8 mouse cellular contexts compared by ENCODE assay signal in genomic region chr2:30440211-30440700, GRCm38 (mm10). TPM values are rescaled to one million over a fixed set of nuclear protein-coding genes. Genes with fewer than 3 reads are reported as not detected.
DNase-seq lines count a peak whose midpoint lies in the region; ATAC-seq and TF ChIP-seq lines count a peak whose summit lies in the region.

No protein-coding gene starts in this region.

- H3K27me3 ChIP-seq in embryonic facial prominence, embryonic 13.5 days: no peaks in the 10 kb centered on the region
- no peaks in the 10 kb centered on the region for H3K27me3 ChIP-seq in intestine, embryonic 14.5 days (replicated peaks; ENCODE audit: control insufficient read depth, insufficient read depth, low read length)
- H3K27me3 ChIP-seq in midbrain, embryonic 12.5 days: no peaks in the 10 kb centered on the region

- peaks cover 65% of the 10 kb centered on the region for H3K36me3 ChIP-seq in embryonic facial prominence, embryonic 13.5 days
- H3K36me3 ChIP-seq in intestine, embryonic 14.5 days (ENCODE audit: control insufficient read depth, insufficient read depth, low read length): peaks cover 44% of the 10 kb centered on the region
- H3K36me3 ChIP-seq in midbrain, embryonic 12.5 days: peaks cover 55% of the 10 kb centered on the region

- DNase-seq in gastrocnemius, adult 2 months: no peak
- DNase-seq in gastrocnemius, postnatal 14 days: no peak
- DNase-seq in intestine, embryonic 14.5 days (ENCODE audit: low spot score): no peak
- DNase-seq in left cerebral cortex, adult 11 months (ENCODE audit: low spot score): no peak
- DNase-seq in cerebellum, postnatal 25 days: no peak
- DNase-seq in layer of hippocampus, adult 8-10 months (ENCODE audit: low spot score in 2 of 2): no peak

- H3K9me3 ChIP-seq in embryonic facial prominence, embryonic 13.5 days: no peaks in the 10 kb centered on the region
- H3K9me3 ChIP-seq in intestine, embryonic 14.5 days (ENCODE audit: control insufficient read depth, low read length): no peaks in the 10 kb centered on the region
- H3K9me3 ChIP-seq in midbrain, embryonic 12.5 days: no peaks in the 10 kb centered on the region

- H3K27ac ChIP-seq in gastrocnemius, adult 2 months: peak overlapping the region; percentile 98
- H3K27ac ChIP-seq in embryonic facial prominence, embryonic 13.5 days: peak overlapping the region; percentile 100
- peak overlapping the region; percentile 100 for H3K27ac ChIP-seq in intestine, embryonic 14.5 days (ENCODE audit: low read depth)
- peak overlapping the region; percentile 98 for H3K27ac ChIP-seq in midbrain, embryonic 12.5 days (replicated peaks)

- H3K4me3 ChIP-seq in gastrocnemius, adult 2 months: peak overlapping the region; percentile 76; the same call in 1 of the 2 replicates
- H3K4me3 ChIP-seq in embryonic facial prominence, embryonic 13.5 days: no peak overlapping the region
- H3K4me3 ChIP-seq in intestine, embryonic 14.5 days (ENCODE audit: low read depth, low read length): no peak overlapping the region
- H3K4me3 ChIP-seq in midbrain, embryonic 12.5 days: no peak overlapping the region

- H3K9ac ChIP-seq in embryonic facial prominence, embryonic 13.5 days: peak overlapping the region; percentile 59
- 0 out of 2 replicates have a peak overlapping the region, but pooled peaks have one; percentile 29 for H3K9ac ChIP-seq in intestine, embryonic 14.5 days (ENCODE audit: low read length)
- H3K9ac ChIP-seq in midbrain, embryonic 12.5 days (replicated peaks): no peak overlapping the region

- no peak for TF ChIP-seq CTCF in gastrocnemius, adult 2 months (IDR thresholded peaks at IDR 0.05)

- 30% methylated on average over 3 of the region's 3 CpGs for WGBS in embryonic facial prominence, embryonic 13.5 days
- WGBS in intestine, embryonic 14.5 days: 30% methylated on average over 3 of the region's 3 CpGs
- WGBS in midbrain, embryonic 12.5 days: 85% methylated on average over 3 of the region's 3 CpGs

- peaks cover 59% of the 10 kb centered on the region for H3K4me1 ChIP-seq in embryonic facial prominence, embryonic 13.5 days
- H3K4me1 ChIP-seq in intestine, embryonic 14.5 days (replicated peaks; ENCODE audit: control insufficient read depth, insufficient read depth, low read length): peaks cover 54% of the 10 kb centered on the region
- peaks cover 41% of the 10 kb centered on the region for H3K4me1 ChIP-seq in midbrain, embryonic 12.5 days

- intact Hi-C loops in gastrocnemius, adult 2 months (cut with DNase I): loop anchor here (1.0 to 2.0 kb wide), 3 partner anchors 30 to 155 kb away; partner anchors contain the start of genes Cstad and Ier5l
- intact Hi-C loops in gastrocnemius, postnatal 14 days (cut with DNase I; ENCODE audit: low total_unique reads): no loop called here

- H3K4me2 ChIP-seq in embryonic facial prominence, embryonic 13.5 days: peak overlapping the region; percentile 61
- H3K4me2 ChIP-seq in intestine, embryonic 14.5 days (ENCODE audit: low read length): no peak overlapping the region; the same call in 1 of the 2 replicates
- H3K4me2 ChIP-seq in midbrain, embryonic 12.5 days (replicated peaks): no peak overlapping the region

- no peak for ATAC-seq in embryonic facial prominence, embryonic 13.5 days (ENCODE audit: insufficient number of reproducible peaks, insufficient read depth, low FRiP score, low TSS enrichment, low read depth)
- ATAC-seq in intestine, embryonic 14.5 days (replicated peaks; ENCODE audit: low FRiP score, low TSS enrichment, low read depth): no peak
- no peak for ATAC-seq in midbrain, embryonic 12.5 days (ENCODE audit: low FRiP score, low read depth)

RNA-seq across cellular contexts. Expression of gene Ptpa, which starts 24.4 kb away (rescaled TPM):
- total RNA-seq in gastrocnemius, adult 2 months (2021): 10 to 100 TPM; 48.9 to 86.1 TPM
- 10 to 100 TPM; 71.1 to 80.7 TPM for total RNA-seq in gastrocnemius, postnatal 14 days (2021)
- 150 and 163 TPM in 2 replicates for polyA plus RNA-seq in embryonic facial prominence, embryonic 13.5 days (2015; fragmentation: Nextera tagmentation; extraction: Ambion mirVana)
- polyA plus RNA-seq in intestine, embryonic 14.5 days (2014; fragmentation: Nextera tagmentation; extraction: Ambion mirVana): 76.6 and 78.2 TPM in 2 replicates
- 128 and 129 TPM in 2 replicates for polyA plus RNA-seq in midbrain, embryonic 12.5 days (2016; fragmentation: Nextera tagmentation; extraction: Ambion mirVana)
- 100 to 1,000 TPM; 165 to 175 (median 173) TPM for total RNA-seq in layer of hippocampus, adult 8-10 months (2022)

RNA-seq across cellular contexts. Expression of gene Crat, which starts 24.6 kb away (rescaled TPM):
- total RNA-seq in gastrocnemius, adult 2 months (2021): 100 to 1,000 TPM; 362 to 422 TPM
- total RNA-seq in gastrocnemius, postnatal 14 days (2021): 100 to 1,000 TPM; 251 to 325 TPM
- 22.5 and 25.0 TPM in 2 replicates for polyA plus RNA-seq in embryonic facial prominence, embryonic 13.5 days (2015; fragmentation: Nextera tagmentation; extraction: Ambion mirVana)
- polyA plus RNA-seq in intestine, embryonic 14.5 days (2014; fragmentation: Nextera tagmentation; extraction: Ambion mirVana): 22.6 and 25.3 TPM in 2 replicates
- 20.4 and 22.6 TPM in 2 replicates for polyA plus RNA-seq in midbrain, embryonic 12.5 days (2016; fragmentation: Nextera tagmentation; extraction: Ambion mirVana)
- 10 to 100 TPM; 48.9 to 59.3 (median 50.7) TPM for total RNA-seq in layer of hippocampus, adult 8-10 months (2022)

RNA-seq across cellular contexts. Expression of gene Ier5l, which starts 33.8 kb away (rescaled TPM):
- total RNA-seq in gastrocnemius, adult 2 months (2021): 1 to 10 TPM in 1 of 2 experiments, under 1 TPM in 1; 0.97 to 1.1 TPM
- total RNA-seq in gastrocnemius, postnatal 14 days (2021): 1 to 10 TPM; 3.5 to 4.2 TPM
- polyA plus RNA-seq in embryonic facial prominence, embryonic 13.5 days (2015; fragmentation: Nextera tagmentation; extraction: Ambion mirVana): 3.5 and 4.0 TPM in 2 replicates
- polyA plus RNA-seq in intestine, embryonic 14.5 days (2014; fragmentation: Nextera tagmentation; extraction: Ambion mirVana): 2.1 TPM in 2 replicates
- 2.7 and 3.4 TPM in 2 replicates for polyA plus RNA-seq in midbrain, embryonic 12.5 days (2016; fragmentation: Nextera tagmentation; extraction: Ambion mirVana)
- 10 to 100 TPM; 11.6 to 12.5 (median 12.4) TPM for total RNA-seq in layer of hippocampus, adult 8-10 months (2022)

RNA-seq across cellular contexts. Expression of gene Dolpp1, which starts 48.2 kb away (rescaled TPM):
- total RNA-seq in gastrocnemius, adult 2 months (2021): 1 to 10 TPM; 5.3 to 6.1 TPM
- total RNA-seq in gastrocnemius, postnatal 14 days (2021): 1 to 10 TPM; 7.0 to 7.3 TPM
- polyA plus RNA-seq in embryonic facial prominence, embryonic 13.5 days (2015; fragmentation: Nextera tagmentation; extraction: Ambion mirVana): 31.9 and 34.9 TPM in 2 replicates
- 40.0 and 41.7 TPM in 2 replicates for polyA plus RNA-seq in intestine, embryonic 14.5 days (2014; fragmentation: Nextera tagmentation; extraction: Ambion mirVana)
- 51.2 and 52.3 TPM in 2 replicates for polyA plus RNA-seq in midbrain, embryonic 12.5 days (2016; fragmentation: Nextera tagmentation; extraction: Ambion mirVana)
- 10 to 100 TPM; 23.2 to 30.7 (median 25.1) TPM for total RNA-seq in layer of hippocampus, adult 8-10 months (2022)

Comparison
In these comparisons a context has a peak if more than half of its experiments do, and no peak if none do; other contexts are left out.
1. RNA of gene Crat, which starts 24.6 kb away (total RNA-seq): 362 to 422 TPM in gastrocnemius, adult 2 months and 251 to 325 TPM in gastrocnemius, postnatal 14 days; 48.9 to 59.3 TPM in layer of hippocampus, adult 8-10 months; every median in the first group is over 4 times any median in the second.
2. Peak in every context shown above with its lines, with median percentiles within 50 percentile points of each other: H3K27ac ChIP-seq.